Mouse (Mus musculus) embryo, embryonic 10.5 days (tissue): ENCODE results near the gene Fetub.

ENCODE experiments used
- DNase-seq: peaks from one replicate; pipeline ENCODE4 v3.0.0-alpha.2; 2015; ENCODE audit warnings: low spot score

Gene Fetub

GRCm38 (mm10) chr16:22918034-22918433 is at the start of gene Fetub:
Fetub (plus strand) TSS chr16:22918334.
- no peak for DNase-seq

GRCm38 (mm10) chr16:22872397-22872796 is 45.7 kb upstream of the Fetub start:
- no peak for DNase-seq

- DNase-seq: no peak
Measured at GRCm38 (mm10) chr16:22873369-22873768, 44.8 kb upstream of the Fetub start.

- peak; percentile 70 for DNase-seq
Measured at GRCm38 (mm10) chr16:22876218-22877043, 41.7 kb upstream of the Fetub start.

- DNase-seq: no peak
Measured at GRCm38 (mm10) chr16:22877660-22878390, 40.3 kb upstream of the Fetub start.

- DNase-seq: no peak
Measured at GRCm38 (mm10) chr16:22878716-22879115, 39.4 kb upstream of the Fetub start.

GRCm38 (mm10) chr16:22879945-22880595 is 38.1 kb upstream of the Fetub start:
- DNase-seq: no peak

GRCm38 (mm10) chr16:22880900-22881299 is 37.2 kb upstream of the Fetub start:
- peak; percentile 64 for DNase-seq

- no peak for DNase-seq
Measured at GRCm38 (mm10) chr16:22881487-22881886, 36.6 kb upstream of the Fetub start.

- no peak for DNase-seq
Measured at GRCm38 (mm10) chr16:22883441-22883840, 34.7 kb upstream of the Fetub start.

GRCm38 (mm10) chr16:22885356-22885755 is 32.8 kb upstream of the Fetub start:
- no peak for DNase-seq

- DNase-seq: no peak
Measured at GRCm38 (mm10) chr16:22886726-22887125, 31.4 kb upstream of the Fetub start.

GRCm38 (mm10) chr16:22888835-22889234 is 29.3 kb upstream of the Fetub start:
- DNase-seq: peak; percentile 13

GRCm38 (mm10) chr16:22889716-22890115 is 28.4 kb upstream of the Fetub start:
- DNase-seq: no peak

GRCm38 (mm10) chr16:22890683-22891510 is 27.2 kb upstream of the Fetub start, which contains the start of gene Ahsg:
Ahsg (plus strand) TSS chr16:22891277.
- no peak for DNase-seq

- DNase-seq: no peak
Measured at GRCm38 (mm10) chr16:22891733-22892154, 26.4 kb upstream of the Fetub start.

- DNase-seq: no peak
Measured at GRCm38 (mm10) chr16:22894095-22894494, 24.0 kb upstream of the Fetub start.

- DNase-seq: no peak
Measured at GRCm38 (mm10) chr16:22896618-22897017, 21.5 kb upstream of the Fetub start.

GRCm38 (mm10) chr16:22899346-22899745 is 18.8 kb upstream of the Fetub start:
- no peak for DNase-seq

- DNase-seq: no peak
Measured at GRCm38 (mm10) chr16:22899866-22900570, 18.1 kb upstream of the Fetub start.

- DNase-seq: no peak
Measured at GRCm38 (mm10) chr16:22901326-22901725, 16.8 kb upstream of the Fetub start.
